Mouse (Mus musculus): ENCODE data around the gene Cilp.
"Not testable (repeated sequence)": the region's sequence is repeated elsewhere in the genome, so short reads cannot be mapped to it uniquely, and the experiment has no call there.

Gene Cilp

DNA sequence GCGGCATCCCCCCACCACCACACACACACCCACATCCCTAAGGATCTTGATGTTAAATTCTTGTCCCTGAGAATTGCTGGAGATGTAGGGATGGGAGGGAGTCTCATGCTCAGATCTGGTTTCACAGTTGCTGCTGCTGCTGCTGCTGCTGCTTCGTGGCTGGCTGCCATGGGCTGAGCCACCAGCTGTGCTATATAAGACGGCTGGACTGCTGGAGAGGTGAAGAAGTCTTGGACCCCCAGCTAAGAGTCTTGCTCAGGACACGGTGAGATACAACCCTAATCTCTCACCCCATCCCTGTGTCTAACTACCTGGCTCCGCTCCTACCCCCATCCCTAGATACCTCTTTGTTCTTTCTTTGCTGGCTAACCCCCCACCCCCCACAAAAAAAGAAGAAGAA lies at the start of gene Cilp:
Gene Cilp, plus strand, starts transcription at position 222 of the 400 bp plus-strand sequence.
- in situ Hi-C loops (cut with MboI; ENCODE audit: low sequenced_read_pairs) = no loop called here

GRCm38 (mm10) chr9:65215494-65216126 lies 49.4 kb upstream of the Cilp start:
- in situ Hi-C loops (cut with MboI; ENCODE audit: low sequenced_read_pairs) = no loop called here

DNA sequence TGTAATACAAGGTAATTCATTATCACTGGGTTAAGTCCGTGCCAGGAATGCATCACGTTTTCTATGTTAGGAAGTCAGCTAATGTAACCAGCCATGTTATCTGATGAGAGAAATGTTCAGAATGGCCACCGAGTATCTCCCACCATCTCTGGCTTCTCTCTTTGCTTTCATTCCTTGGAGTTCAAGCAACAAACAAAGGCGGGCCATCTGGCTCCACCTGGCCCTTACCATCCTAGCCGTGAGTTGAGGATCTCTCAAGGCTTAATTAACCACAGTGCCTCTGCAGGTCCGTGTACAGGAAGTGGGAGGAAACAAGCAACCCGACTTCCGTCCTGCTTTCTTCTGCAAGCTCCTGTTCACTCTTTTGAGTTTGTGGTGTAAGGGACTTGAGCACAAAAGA lies 48.0 kb upstream of the Cilp start:
- in situ Hi-C loops (cut with MboI; ENCODE audit: low sequenced_read_pairs) = no loop called here

- in situ Hi-C loops (cut with MboI; ENCODE audit: low sequenced_read_pairs) = no loop called here
Measured at GRCm38 (mm10) chr9:65217661-65218060, 47.3 kb upstream of the Cilp start.

DNA sequence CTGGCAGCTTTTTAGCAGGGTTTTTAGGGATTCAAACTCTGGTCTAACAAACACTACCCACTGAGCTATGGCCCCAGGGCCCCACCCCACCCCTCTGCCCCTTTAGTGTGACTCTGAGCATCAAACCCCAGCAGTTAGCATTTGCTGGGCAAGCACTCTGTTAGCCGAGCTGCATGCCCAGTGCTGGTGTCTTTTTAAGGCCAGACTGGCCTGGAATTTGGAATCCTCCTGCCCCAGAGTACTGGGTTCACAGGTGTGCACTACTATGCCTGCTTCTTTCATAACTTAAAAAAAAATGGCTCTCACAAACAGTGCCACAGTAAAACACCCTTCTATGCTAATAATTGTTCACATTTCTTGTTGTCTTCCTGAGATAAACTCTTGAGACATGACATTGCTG lies 46.1 kb upstream of the Cilp start:
- in situ Hi-C loops (cut with MboI; ENCODE audit: low sequenced_read_pairs) = no loop called here

GRCm38 (mm10) chr9:65220398-65220797 lies 44.6 kb upstream of the Cilp start:
- in situ Hi-C loops (cut with MboI; ENCODE audit: low sequenced_read_pairs) = not testable (repeated sequence)

DNA sequence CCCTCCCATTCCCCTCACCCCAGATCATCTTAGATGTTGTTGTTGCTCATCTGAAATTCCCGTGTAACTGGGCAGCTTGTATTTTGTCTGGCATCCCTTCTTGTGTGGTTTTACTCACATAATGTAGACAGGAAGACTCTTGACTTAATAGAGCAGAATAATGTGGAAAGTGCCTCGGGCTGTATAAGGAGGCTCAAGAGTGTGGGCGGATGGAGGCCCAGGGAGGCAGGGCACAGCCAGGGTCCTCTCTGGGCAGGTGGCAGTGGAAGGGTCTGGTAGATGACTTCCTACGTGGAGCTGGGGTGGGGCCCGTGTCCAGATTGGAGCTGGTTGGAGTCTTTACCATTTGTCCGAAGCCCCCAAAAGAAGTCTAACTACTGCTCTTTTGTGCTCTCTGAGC lies 41.1 kb upstream of the Cilp start:
- in situ Hi-C loops (cut with MboI; ENCODE audit: low sequenced_read_pairs) = no loop called here

DNA sequence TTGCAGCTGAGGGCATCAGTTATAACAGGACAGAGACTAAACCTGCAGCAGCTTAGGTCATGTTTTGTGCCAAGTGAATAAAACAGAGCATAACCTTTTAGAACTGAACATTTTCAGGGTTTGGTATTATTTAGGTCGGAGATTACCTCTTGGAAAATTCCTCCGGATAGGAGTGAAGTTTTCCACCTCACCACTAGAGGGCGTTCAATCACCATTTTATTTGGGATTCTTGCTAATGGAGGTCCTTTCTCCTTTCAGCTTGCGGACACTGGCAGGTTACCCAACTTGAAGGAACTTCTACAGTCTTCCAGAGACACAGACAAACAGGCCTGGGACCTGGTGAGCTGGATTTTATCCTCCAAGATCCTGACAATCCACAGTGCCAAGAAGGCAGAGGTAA lies 39.2 kb upstream of the Cilp start:
- in situ Hi-C loops (cut with MboI; ENCODE audit: low sequenced_read_pairs) = no loop called here

- in situ Hi-C loops (cut with MboI; ENCODE audit: low sequenced_read_pairs) = no loop called here
Measured at GRCm38 (mm10) chr9:65230250-65230649, 34.7 kb upstream of the Cilp start.

DNA sequence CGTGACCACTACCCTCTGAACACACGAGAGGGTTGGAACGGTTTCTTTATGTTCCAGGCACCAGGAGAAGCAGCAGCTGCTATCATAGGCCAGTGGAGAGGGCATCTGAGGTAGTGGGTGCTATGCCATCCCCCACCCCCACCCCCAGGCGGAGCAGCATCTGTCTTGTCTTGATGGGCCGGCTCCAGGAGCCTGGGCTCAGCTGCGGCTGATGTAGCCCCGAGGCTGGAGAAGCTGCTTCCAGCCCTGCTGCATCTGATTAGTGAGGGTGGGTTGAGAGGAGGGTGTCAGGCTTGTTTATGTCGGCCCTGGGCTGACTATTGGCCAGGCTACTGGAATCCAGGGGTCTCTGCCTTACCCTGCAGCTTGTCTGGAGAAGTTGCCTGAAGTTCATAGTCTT lies 33.7 kb upstream of the Cilp start:
- in situ Hi-C loops (cut with MboI; ENCODE audit: low sequenced_read_pairs) = no loop called here

DNA sequence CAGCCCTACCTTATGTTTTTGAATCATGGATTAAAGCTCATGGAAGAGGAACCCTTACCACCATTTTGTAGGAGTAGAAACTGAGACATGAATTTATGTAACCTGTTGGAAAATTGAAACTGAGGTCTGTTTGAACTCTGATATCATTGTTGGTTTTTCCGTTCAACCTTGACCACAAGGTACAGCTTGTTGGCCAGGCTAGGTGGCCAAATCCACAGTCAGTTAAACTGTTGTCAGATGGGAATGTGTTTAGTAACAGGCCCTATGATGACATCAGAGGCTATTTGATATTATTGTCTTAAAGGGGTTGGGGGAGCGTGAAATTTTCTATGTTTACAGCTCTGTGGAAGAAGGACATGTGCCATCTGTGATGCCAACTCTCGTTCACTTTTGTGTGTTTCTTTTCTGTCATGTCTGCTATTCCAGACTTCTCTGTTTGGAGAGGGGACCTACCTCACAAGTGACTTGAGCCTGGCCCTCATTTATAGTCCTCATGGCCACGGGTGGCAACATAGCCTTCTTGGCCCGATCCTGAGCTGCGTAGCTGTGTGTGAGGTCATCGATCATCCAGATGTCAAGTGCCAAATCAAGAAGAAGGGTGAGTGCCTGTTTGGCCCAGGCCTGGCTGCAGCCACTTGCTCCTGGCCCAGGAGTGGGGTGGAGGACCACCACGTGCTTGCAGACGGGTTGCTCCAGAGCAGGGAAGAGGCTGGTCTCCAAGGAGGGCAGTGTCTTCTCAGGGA lies 31.6 kb upstream of the Cilp start:
- in situ Hi-C loops (cut with MboI; ENCODE audit: low sequenced_read_pairs) = no loop called here

- in situ Hi-C loops (cut with MboI; ENCODE audit: low sequenced_read_pairs) = loop anchor here (5.0 kb wide), 1 partner anchor 43 kb away; no protein-coding TSS in a partner anchor
Measured at GRCm38 (mm10) chr9:65234734-65235133, 30.2 kb upstream of the Cilp start.

DNA sequence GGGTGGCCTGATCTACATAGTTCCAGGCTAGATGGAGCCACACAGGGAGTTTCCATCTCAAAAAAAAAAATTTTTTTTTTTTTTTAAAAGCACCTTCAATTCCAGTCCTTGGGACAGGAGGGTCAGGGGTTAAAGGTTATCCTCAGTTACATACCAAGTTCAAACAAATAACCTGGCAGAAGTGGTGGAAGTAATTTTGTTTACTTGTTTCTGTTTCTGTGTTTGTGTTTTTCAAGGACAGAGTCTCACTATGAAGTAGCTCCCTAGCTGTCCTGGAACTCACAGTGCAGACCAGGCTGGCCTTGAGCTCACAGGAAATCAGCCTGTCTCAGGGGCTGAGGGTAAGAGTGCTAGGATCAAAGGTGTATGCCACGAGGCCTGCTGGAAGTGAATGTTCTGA lies 29.4 kb upstream of the Cilp start:
- in situ Hi-C loops (cut with MboI; ENCODE audit: low sequenced_read_pairs) = loop anchor here (5.0 kb wide), 1 partner anchor 42 kb away; no protein-coding TSS in a partner anchor

GRCm38 (mm10) chr9:65237616-65238015 lies 27.4 kb upstream of the Cilp start:
- in situ Hi-C loops (cut with MboI; ENCODE audit: low sequenced_read_pairs) = loop anchor here (5.0 kb wide), 1 partner anchor 40 kb away; no protein-coding TSS in a partner anchor

- in situ Hi-C loops (cut with MboI; ENCODE audit: low sequenced_read_pairs) = loop anchor here (5.0 kb wide), 1 partner anchor 39 kb away; no protein-coding TSS in a partner anchor
Measured at GRCm38 (mm10) chr9:65238191-65238760, 26.7 kb upstream of the Cilp start.

DNA sequence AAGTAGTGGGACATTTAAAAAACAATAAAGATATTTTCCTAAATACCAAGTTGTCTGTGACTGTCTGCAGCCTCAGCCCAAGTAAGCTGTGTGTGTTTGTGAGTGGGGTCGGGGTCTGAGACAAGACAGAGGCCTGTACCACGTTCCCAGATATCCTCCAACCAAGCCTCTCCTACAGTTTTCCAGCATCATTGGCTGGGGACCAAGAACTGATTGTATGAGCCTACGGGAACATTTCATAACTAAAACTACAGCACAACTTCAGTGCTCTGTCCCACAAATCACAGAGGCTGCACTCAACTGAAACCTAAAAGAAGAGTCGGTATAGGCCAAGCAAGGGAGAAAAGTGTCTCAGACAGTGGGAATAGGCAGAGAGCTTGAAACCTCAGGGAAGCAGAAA lies 25.8 kb upstream of the Cilp start:
- in situ Hi-C loops (cut with MboI; ENCODE audit: low sequenced_read_pairs) = loop anchor here (5.0 kb wide), 1 partner anchor 38 kb away; no protein-coding TSS in a partner anchor

DNA sequence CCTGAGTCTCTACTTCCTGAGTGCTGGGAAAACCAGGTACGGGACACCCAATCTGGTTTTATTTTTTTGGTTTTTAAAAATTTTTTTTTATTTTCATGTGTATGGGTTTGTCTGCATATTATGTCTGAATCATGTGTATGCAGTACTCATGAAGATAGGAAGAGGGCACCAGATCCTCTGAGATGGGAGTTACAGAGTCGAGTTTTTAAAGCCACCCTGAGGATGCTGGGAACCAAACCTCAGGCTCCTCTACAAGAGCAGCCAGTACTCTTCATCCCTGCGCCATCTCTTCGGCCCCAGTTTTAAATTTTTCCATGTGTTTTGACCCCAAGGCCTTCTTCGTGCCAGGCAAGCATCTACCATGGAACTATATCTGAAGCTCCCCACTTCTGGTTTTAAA lies 25.2 kb upstream of the Cilp start:
- in situ Hi-C loops (cut with MboI; ENCODE audit: low sequenced_read_pairs) = loop anchor here (5.0 kb wide), 1 partner anchor 38 kb away; no protein-coding TSS in a partner anchor

DNA sequence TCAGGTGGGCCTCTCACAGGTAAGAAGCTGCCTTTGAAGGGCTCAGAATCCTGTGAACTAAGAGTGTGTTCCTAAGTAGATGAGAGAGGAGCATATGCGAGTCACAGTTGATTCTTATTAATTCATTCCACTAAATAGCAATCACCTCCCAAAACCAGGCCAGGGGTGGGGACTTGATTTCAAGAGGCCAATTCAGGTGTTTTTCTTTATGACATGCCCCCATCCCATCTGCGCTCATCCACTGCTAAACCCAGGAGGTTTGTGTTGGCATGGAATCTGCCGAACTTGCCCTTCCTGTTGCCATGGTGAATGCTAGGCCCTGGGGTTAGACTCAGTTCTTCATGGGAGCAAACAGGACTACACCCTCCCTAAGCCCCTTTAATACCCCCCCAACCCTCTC lies 24.4 kb upstream of the Cilp start:
- in situ Hi-C loops (cut with MboI; ENCODE audit: low sequenced_read_pairs) = no loop called here

- in situ Hi-C loops (cut with MboI; ENCODE audit: low sequenced_read_pairs) = no loop called here
Measured at GRCm38 (mm10) chr9:65241973-65242372, 23.0 kb upstream of the Cilp start.

GRCm38 (mm10) chr9:65243249-65243648 lies 21.7 kb upstream of the Cilp start:
- in situ Hi-C loops (cut with MboI; ENCODE audit: low sequenced_read_pairs) = no loop called here

GRCm38 (mm10) chr9:65244036-65244806 lies 20.8 kb upstream of the Cilp start:
- in situ Hi-C loops (cut with MboI; ENCODE audit: low sequenced_read_pairs) = no loop called here
